Mouse (Mus musculus) limb, embryonic 11.5 days (tissue): ENCODE data around the gene Gm11037. TPM values are rescaled to one million over a fixed set of nuclear protein-coding genes. Genes with fewer than 3 reads are reported as not detected.
A peak's percentile ranks its signal among the peaks of the same experiment; 100 is the strongest.

Experiments
- ATAC-seq: fragments of 200-750 bp; cut with Nextera tagmentation; 2 replicates; pipeline ENCODE4 v1.8.0; 2017; ENCODE audit warnings: low read depth; ENCODE audit not compliant: insufficient number of reproducible peaks, low FRiP score, low TSS enrichment
- DNase-seq: peaks from one replicate; pipeline ENCODE4 v3.0.0-alpha.2; 2015; ENCODE audit warnings: low spot score
- H3K27ac ChIP-seq: fragments of 300-500 bp; sonication (generic); replicated peaks from 2 replicates; pipeline ENCODE4 v1.5.1; 2014; ENCODE audit warnings: low read depth, mild to moderate bottlenecking, low read length
- H3K27me3 ChIP-seq: fragments of 300-500 bp; sonication (generic); 2 replicates; pipeline ENCODE4 v1.6.1; 2014; ENCODE audit warnings: mild to moderate bottlenecking, low read length, mixed read lengths; ENCODE audit not compliant: control insufficient read depth, insufficient read depth
- H3K36me3 ChIP-seq: fragments of 300-500 bp; sonication (generic); 2 replicates; pipeline ENCODE4 v1.6.1; 2014; ENCODE audit warnings: mild to moderate bottlenecking, low read length, moderate library complexity, mixed read lengths; ENCODE audit not compliant: control insufficient read depth, insufficient read depth
- H3K4me1 ChIP-seq: fragments of 300-500 bp; sonication (generic); 2 replicates; pipeline ENCODE4 v1.6.1; 2014; ENCODE audit warnings: low read length, mixed read lengths; ENCODE audit not compliant: control insufficient read depth, insufficient read depth
- H3K4me2 ChIP-seq: fragments of 300-500 bp; sonication (generic); 2 replicates; pipeline ENCODE4 v1.6.1; 2014; ENCODE audit warnings: low read depth, mild to moderate bottlenecking, moderate library complexity; ENCODE audit not compliant: severe bottlenecking
- H3K4me3 ChIP-seq: fragments of 300-500 bp; sonication (generic); 2 replicates; pipeline ENCODE4 v1.5.1; 2014; ENCODE audit warnings: low read depth, low read length
- H3K9ac ChIP-seq: fragments of 300-500 bp; sonication (generic); 2 replicates; pipeline ENCODE4 v1.6.1; 2014; ENCODE audit warnings: mild to moderate bottlenecking, low read length
- H3K9me3 ChIP-seq: fragments of 300-500 bp; sonication (generic); 2 replicates; pipeline ENCODE4 v1.6.1; 2016; ENCODE audit warnings: low read length; ENCODE audit not compliant: control insufficient read depth
- WGBS: fragments of 180-500 bp; shearing (Covaris S2); extraction: QIAGEN DNeasy Blood & Tissue Kit; methylation state at CpG from one replicate; pipeline ENCODE4 v1.1.7; 2014; 5-methylcytosine and 5-hydroxymethylcytosine counted together
- polyA plus RNA-seq: library from polyadenylated mRNA; unstranded; fragments of >200 nt; fragmentation: Nextera tagmentation; extraction: Ambion mirVana; gene quantifications from 2 replicates; pipeline ENCODE4 v1.2.1, GENCODE M21; 2014

The Gm11037 gene
- polyA plus RNA-seq, 1 experiment from 2014 or later: not detected

GRCm38 (mm10) chr2:131163924-131164323 lies 30.6 kb downstream of the Gm11037 start:
- 59% methylated on average over 7 of the region's 7 CpGs for WGBS
- no peaks in the 10 kb centered on the region for H3K27me3 ChIP-seq
- H3K4me1 ChIP-seq: no peaks in the 10 kb centered on the region
- no peak overlapping the region for H3K9ac ChIP-seq
- DNase-seq: no peak
- H3K36me3 ChIP-seq: no peaks in the 10 kb centered on the region
- H3K4me3 ChIP-seq: no peak overlapping the region
- no peak overlapping the region for H3K27ac ChIP-seq
- no peak for ATAC-seq
- H3K9me3 ChIP-seq: no peaks in the 10 kb centered on the region; the same call in 1 of the 2 replicates
- H3K4me2 ChIP-seq: no peak overlapping the region

- Histone ChIP-seq H3K27me3 (peaks cover 11% of the 10 kb centered on the region), H3K9ac (no peak overlapping the region), H3K4me2 (no peak overlapping the region), H3K4me1 (peaks cover 3% of the 10 kb centered on the region), H3K27ac (no peak overlapping the region), H3K9me3 (no peaks in the 10 kb centered on the region; the same call in 1 of the 2 replicates), H3K4me3 (no peak overlapping the region), H3K36me3 (no peaks in the 10 kb centered on the region)
- DNase-seq (no peak), ATAC-seq (no peak)
- 79% methylated on average over 2 of the region's 2 CpGs for WGBS
Measured at GRCm38 (mm10) chr2:131166172-131166571, 32.9 kb downstream of the Gm11037 start.

DNA sequence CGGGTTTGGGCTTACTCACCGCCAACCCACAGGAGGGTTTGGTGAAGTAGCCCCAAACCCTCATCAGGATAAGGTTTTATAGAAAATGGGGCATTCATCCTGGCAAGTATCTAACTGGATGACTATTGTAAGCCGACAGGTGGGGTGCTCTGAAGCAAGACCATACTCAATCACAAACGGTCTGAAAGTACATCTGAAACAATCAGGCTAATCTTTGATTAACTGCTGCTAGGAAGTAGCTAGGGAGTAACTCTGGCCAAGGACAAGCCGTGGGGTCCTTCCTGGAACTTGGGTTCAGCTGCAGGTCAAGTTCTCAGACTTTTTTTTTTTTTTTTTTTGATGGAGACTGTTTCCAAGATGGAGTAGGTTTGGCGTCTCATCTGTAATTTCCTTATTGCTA lies 34.7 kb downstream of the Gm11037 start:
- Histone ChIP-seq H3K4me1 (peaks cover 7% of the 10 kb centered on the region), H3K9ac (no peak overlapping the region), H3K36me3 (no peaks in the 10 kb centered on the region), H3K4me2 (no peak overlapping the region), H3K27ac (no peak overlapping the region), H3K27me3 (peaks cover 29% of the 10 kb centered on the region), H3K4me3 (no peak overlapping the region), H3K9me3 (no peaks in the 10 kb centered on the region; the same call in 1 of the 2 replicates)
- WGBS: 85% methylated on average over 6 of the region's 6 CpGs
- ATAC-seq (no peak), DNase-seq (no peak)

DNA sequence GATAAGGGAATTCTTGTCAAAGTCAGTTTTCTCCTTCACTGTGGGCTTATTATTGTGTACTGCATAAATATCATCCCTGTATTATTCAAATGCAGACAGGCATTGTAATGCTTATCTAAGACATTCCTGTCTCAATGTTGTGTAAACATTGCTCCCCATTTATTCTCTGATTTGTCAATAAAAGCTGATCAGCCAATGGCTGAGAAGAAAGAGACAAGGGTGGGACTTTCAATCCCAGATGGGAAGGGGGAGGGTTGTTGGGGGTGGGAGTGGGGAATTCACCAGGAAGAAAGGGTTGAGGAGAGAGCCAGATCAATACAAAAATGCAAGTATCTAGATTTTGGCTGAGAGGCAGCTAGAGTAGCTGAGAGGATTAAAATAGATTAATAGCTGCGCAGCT lies 35.6 kb downstream of the Gm11037 start:
- Histone ChIP-seq H3K36me3 (no peaks in the 10 kb centered on the region), H3K9ac (no peak overlapping the region), H3K9me3 (no peaks in the 10 kb centered on the region; the same call in 1 of the 2 replicates), H3K4me1 (peaks cover 7% of the 10 kb centered on the region), H3K4me2 (no peak overlapping the region), H3K4me3 (no peak overlapping the region), H3K27me3 (peaks cover 36% of the 10 kb centered on the region), H3K27ac (no peak overlapping the region)
- DNase-seq (no peak), ATAC-seq (no peak)
- 77% methylated on average over 1 of the region's 1 CpGs for WGBS

GRCm38 (mm10) chr2:131170936-131171335 lies 37.6 kb downstream of the Gm11037 start:
- Histone ChIP-seq H3K9me3 (no peaks in the 10 kb centered on the region), H3K4me3 (peak overlapping the region; percentile 26), H3K9ac (no peak overlapping the region), H3K27ac (no peak overlapping the region), H3K4me1 (peaks cover 10% of the 10 kb centered on the region), H3K4me2 (peak overlapping the region; percentile 47), H3K36me3 (no peaks in the 10 kb centered on the region), H3K27me3 (peaks cover 36% of the 10 kb centered on the region)
- DNase-seq: no peak
- 7% methylated on average over 9 of the region's 9 CpGs for WGBS
- ATAC-seq: no peak

DNA sequence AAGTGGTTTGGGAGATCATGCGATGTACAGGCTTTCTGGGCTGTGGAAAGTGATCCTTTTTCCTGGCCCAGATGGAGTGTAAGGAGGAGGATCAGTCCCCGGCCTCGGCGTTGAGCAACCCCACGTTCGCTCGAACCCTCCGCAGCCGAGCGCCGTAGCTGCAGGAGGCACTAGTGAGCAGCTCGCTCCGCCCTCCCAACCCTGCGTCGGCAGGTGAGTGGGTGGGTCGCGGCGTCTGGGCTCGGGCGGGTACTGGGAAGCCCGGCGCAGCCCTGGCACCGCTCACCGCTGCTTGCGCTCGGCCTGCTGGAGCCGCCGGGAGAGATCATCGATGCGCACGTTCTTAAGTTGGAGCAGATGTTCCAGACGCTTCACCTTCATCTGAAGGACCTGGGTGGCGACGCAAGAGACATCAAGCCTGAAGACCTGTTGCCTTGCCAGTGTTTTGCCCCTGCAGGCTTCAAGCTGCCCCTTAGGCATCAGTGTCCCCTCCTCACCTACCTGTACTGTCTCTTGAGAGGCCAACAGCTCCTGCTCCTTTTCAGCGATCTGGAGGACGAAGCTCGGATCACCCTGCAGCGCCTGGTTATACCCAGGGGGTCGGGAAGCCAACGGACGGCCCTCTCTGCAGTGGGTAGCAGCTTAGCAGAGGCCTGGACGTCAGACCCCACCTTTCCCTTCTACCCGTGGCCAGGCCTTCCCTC lies 38.3 kb downstream of the Gm11037 start:
- H3K4me3 ChIP-seq: peak overlapping the region; percentile 26
- ATAC-seq (no peak), DNase-seq (peak; percentile 54)
- H3K36me3 ChIP-seq: no peaks in the 10 kb centered on the region
- H3K4me2 ChIP-seq: peak overlapping the region; percentile 47
- H3K9ac ChIP-seq: no peak overlapping the region
- no peak overlapping the region for H3K27ac ChIP-seq
- peaks cover 10% of the 10 kb centered on the region for H3K4me1 ChIP-seq
- H3K9me3 ChIP-seq: no peaks in the 10 kb centered on the region
- 2% methylated on average over 42 of the region's 43 CpGs for WGBS
- H3K27me3 ChIP-seq: peaks cover 36% of the 10 kb centered on the region

GRCm38 (mm10) chr2:131172322-131172721 lies 39.0 kb downstream of the Gm11037 start:
- Histone ChIP-seq H3K9ac (no peak overlapping the region), H3K27me3 (peaks cover 36% of the 10 kb centered on the region), H3K4me2 (no peak overlapping the region), H3K27ac (no peak overlapping the region), H3K9me3 (no peaks in the 10 kb centered on the region), H3K4me3 (no peak overlapping the region), H3K4me1 (peaks cover 12% of the 10 kb centered on the region), H3K36me3 (no peaks in the 10 kb centered on the region)
- ATAC-seq (no peak), DNase-seq (peak; percentile 20)
- 35% methylated on average over 9 of the region's 9 CpGs for WGBS

DNA sequence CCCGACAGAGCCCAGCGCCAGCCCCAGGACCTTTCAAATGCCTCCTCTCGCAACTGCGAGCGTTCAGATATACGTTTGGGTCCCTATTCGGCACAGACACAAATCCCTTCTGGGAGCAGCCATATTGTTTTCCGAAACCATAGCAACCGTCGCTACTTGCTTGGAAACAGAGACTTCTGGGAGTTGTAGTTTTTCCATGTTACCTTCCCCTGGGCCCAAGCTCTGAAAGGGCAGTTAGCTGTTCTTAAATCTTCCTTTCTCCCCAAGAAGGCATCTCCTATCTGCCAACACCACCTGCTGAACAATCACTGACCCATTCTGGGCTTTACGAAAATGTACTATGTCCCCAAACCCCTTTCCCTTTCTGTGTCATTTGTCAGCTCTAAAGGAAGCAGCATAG lies 41.4 kb downstream of the Gm11037 start:
- peak; percentile 24; the same call in 1 of the 2 replicates for ATAC-seq
- 5% methylated on average over 11 of the region's 11 CpGs for WGBS
- Histone ChIP-seq H3K9me3 (no peaks in the 10 kb centered on the region), H3K4me1 (peaks cover 31% of the 10 kb centered on the region), H3K27ac (no peak overlapping the region), H3K9ac (no peak overlapping the region), H3K27me3 (peaks cover 36% of the 10 kb centered on the region), H3K4me2 (peak overlapping the region; percentile 70), H3K36me3 (no peaks in the 10 kb centered on the region), H3K4me3 (peak overlapping the region; percentile 20; the same call in 1 of the 2 replicates)
- DNase-seq: peak; percentile 73
